Mouse (Mus musculus) activated CD4-positive, CD25-positive, alpha-beta regulatory T cell, adult 4 months (primary cell): ENCODE measurements around the gene Bex3. TPM values are rescaled to one million over a fixed set of nuclear protein-coding genes. Genes with fewer than 3 reads are reported as not detected.

Experiments
- ATAC-seq: one replicate; pipeline ENCODE4 v1.8.0; 2017
- polyA plus RNA-seq, 2 experiments: library from polyadenylated mRNA; unstranded; fragments of 100-300 nt; shearing (Covaris generic); gene quantifications; one replicate each; pipeline ENCODE4 v1.2.1; 2017

The Bex3 gene
- polyA plus RNA-seq, 2 experiments from 2014 or later = 72.1 to 86.9 TPM

- no peak for ATAC-seq
Observed at GRCm38 (mm10) chrX:136313792-136314564, 43.9 kb downstream of the Bex3 start.

- no peak for ATAC-seq
Observed at GRCm38 (mm10) chrX:136319953-136320352, 49.9 kb downstream of the Bex3 start.

Other genes starting within 250 kb of the Bex3 start
- gene Arxes1, start 236.9 kb upstream of the Bex3 start, polyA plus RNA-seq = not detected
- under 1 TPM in 1 of 2 experiments, not detected in 1; 0.75 TPM for gene Bex2, start 202.0 kb upstream of the Bex3 start, polyA plus RNA-seq
- not detected for gene Nxf3, start 185.0 kb upstream of the Bex3 start, polyA plus RNA-seq
- not detected for gene Bex4, start 131.3 kb upstream of the Bex3 start, polyA plus RNA-seq
- 1 to 10 TPM in 1 of 2 experiments, under 1 TPM in 1; 0.40 to 1.5 TPM for gene Tceal8, start 97.9 kb upstream of the Bex3 start, polyA plus RNA-seq
- gene Tceal5, start 66.4 kb upstream of the Bex3 start, polyA plus RNA-seq = not detected
- gene Tceal7, start 55.5 kb upstream of the Bex3 start, polyA plus RNA-seq = not detected
- gene Bex1, start 54.7 kb upstream of the Bex3 start, polyA plus RNA-seq = not detected
- 10 to 100 TPM; 57.9 to 72.5 TPM for gene Tceal9, start 25.2 kb upstream of the Bex3 start, polyA plus RNA-seq
- gene Kir3dl1, start 247.7 kb downstream of the Bex3 start, polyA plus RNA-seq = not detected